Mouse (Mus musculus) monocyte, adult 5-6 weeks (primary cell): ENCODE data around the gene Zfp457. TPM values are rescaled to one million over a fixed set of nuclear protein-coding genes. Genes with fewer than 3 reads are reported as not detected.
"Not testable (repeated sequence)": the region's sequence is repeated elsewhere in the genome, so short reads cannot be mapped to it uniquely, and the experiment has no call there.

ENCODE experiments used
- ATAC-seq: fragments of 153-309, 156-312 bp; replicated peaks from 2 replicates; pipeline ENCODE4 v1.8.0; 2017; ENCODE audit warnings: mild to moderate bottlenecking; ENCODE audit not compliant: low TSS enrichment, insufficient number of reproducible peaks, severe bottlenecking, poor library complexity, low FRiP score
- total RNA-seq: library from RNA; stranded (forward); fragments of 200-1000, 200-491, 200-594 nt; gene quantifications from 3 replicates; pipeline ENCODE4 v1.2.3, GENCODE M21; 2017

The Zfp457 gene
- 1.1 to 3.5 TPM (median 1.8 TPM) in 3 replicates for total RNA-seq

DNA sequence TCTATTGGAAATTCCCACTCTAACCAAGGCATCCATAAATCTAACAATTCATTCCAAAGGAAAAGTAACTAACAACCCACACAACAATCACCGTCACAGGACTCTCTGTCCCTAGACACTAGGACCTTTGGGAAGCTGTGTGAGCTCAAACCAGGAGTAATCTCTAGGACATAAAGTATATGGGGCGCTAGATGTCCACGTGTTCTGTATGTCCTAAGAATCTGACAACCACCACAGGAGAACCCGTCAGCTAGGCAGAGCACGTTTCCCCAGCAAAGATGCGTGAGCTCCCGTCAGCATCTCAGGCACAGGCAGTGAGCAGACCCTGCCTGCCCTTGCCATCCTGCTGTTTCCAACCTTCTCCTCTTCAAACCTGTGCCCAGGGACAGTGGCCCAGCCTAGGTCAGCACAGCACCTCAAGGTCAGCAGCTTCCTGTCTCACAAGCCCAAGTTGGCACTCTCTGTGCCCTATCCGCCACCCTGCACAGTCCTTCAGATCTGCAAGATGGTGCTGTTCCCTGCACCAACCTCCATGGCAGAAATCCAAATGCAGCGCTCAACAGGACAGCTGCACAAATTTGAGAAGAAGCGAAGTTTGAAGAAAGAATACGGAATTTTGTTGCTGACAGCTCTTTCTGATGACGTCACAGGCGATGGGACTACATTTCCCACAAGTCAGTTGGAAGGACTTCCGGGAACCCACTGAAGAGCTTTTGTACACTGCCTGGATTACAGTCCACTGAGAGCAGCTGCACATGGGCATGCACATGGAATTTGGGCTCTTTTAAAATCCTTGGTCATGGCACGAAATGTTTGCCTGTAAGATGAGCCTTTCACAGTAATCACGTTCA, at the start of gene Zfp457:
Gene Zfp457, minus strand, starts transcription at position 664 of the 851 bp plus-strand sequence.
- ATAC-seq = peak; percentile 85

DNA sequence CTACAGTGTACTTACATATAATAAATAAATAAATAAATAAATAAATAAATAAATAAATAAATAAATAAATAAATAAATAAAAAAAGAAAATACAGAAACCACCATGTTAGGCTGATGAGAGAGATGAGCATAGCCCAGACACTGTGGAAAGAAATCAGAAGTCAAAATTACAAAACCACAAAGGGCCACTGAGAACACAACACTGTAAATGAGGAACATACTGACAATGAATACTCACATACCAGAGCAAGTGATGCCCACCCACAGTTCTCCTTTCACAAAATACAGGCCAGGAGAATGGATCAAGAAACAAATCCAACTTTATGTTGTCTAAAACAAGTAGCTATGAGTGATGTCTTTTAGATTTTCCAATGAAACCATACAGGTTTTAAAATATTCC, 45.6 kb upstream of the Zfp457 start:
- no peak for ATAC-seq

DNA sequence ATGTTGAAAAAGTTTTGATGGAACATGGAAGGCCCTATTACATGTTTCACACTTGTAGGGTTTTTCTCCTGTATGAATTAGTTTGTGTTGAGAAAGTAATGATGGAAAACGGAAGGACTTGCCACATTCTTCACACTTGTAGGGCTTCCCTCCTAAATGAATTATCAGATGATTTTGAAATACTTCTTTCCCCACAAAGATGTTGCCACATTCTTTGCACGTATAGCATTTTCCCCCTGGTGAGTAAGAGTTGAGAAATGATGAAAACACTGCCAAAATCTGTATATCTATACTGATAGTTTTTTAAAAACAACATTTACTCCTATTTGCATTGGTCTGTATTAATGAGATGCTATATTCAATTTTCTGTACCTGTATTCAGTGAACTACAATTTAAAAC, 37.1 kb upstream of the Zfp457 start:
- no peak for ATAC-seq

DNA sequence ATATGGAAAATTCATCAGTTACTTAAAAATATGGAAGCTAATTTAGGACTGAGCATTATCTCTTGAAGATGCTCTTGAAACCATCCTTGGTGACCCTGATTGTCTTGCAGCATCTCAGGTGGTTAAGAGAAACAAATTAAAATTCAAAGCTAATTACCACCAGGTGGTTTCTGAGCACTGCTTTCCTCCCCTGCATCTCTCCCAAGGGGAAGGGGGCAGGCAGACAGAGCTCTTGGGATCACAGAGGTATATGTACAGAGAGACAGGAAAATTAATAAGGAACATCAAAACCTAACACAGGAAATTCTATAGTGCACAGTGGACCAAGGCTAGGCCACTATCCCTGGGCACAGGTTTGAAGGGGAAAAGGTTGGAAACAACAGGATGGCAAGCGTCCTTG, 26.6 kb upstream of the Zfp457 start:
- ATAC-seq = no peak

DNA sequence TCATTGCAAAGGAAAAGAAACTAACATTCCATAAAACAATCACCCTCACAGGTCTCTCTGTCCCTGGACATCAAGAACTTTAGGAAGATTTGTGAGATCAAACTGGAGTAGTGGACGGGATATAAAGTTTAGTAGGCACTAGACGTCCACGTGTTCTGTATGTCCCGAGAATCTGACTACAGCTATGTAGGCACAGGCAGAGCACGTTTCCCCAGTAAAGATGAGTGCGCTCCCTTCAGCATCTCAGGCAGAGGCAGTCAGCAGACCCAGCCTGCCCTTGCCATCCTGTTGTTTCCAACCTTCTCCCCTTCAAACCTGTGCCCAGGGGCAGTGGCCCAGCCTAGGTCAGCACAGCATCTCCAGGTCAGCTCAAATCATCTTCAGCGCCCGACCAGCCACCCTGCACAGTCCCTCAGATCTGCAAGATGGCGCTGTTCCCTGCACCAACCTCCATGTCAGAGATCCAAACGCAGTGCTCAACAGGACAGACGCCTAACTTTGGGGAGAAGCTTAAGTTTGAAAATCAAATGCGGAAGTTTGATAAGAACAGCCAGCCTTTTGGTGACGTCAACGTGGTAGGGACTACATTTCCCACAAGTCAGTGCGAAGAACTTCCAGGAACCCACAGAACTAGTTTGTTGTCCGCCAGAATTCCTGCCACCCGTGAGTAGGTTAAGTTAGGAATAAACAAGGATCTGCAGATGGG, 25.9 kb upstream of the Zfp457 start, which contains the start of gene Zfp595:
Gene Zfp595, minus strand, starts transcription at position 552 of the 706 bp plus-strand sequence.
- ATAC-seq = peak; percentile 96

DNA sequence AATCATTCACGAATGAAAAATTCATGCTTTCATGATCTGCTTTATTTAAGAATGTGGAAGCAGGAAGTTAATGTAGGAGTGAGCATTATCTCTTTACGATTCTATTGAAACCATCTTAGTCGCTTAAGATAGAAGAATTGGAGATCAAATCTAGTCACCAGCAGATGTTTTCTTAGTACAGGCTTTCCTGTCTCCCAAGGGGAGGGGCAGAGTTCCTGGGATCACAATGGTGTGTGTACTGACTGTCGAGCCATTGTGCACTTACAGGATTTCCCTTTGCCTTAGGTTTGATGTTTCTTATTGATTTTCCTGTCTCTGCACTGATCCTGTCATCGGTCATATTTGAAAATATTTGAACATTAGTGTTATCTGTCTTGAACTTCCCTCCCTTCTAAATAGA, 433 bp upstream of the Zfp457 start:
- no peak for ATAC-seq

DNA sequence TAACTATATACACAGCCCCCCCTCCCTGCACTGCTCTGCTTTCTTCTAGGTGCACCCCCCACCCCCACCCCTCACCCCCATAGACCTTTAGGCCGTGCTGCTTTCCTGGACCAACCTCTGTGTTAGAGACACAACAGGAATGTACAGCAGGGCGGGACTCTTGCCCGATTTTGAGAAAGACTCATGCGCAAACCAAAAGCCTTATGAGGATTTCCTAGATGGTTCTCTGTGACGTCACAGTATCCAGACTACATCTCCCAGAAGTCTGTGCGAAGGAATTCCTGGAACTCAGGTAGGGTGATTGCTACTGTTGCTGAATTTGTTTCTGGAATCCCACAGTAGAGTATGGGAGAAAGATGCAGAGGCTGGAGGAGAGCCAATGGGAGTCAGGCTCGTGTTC, 28.0 kb downstream of the Zfp457 start, which contains the start of gene Zfp458:
Gene Zfp458, minus strand, starts transcription at position 153 of the 400 bp plus-strand sequence.
- no peak for ATAC-seq

DNA sequence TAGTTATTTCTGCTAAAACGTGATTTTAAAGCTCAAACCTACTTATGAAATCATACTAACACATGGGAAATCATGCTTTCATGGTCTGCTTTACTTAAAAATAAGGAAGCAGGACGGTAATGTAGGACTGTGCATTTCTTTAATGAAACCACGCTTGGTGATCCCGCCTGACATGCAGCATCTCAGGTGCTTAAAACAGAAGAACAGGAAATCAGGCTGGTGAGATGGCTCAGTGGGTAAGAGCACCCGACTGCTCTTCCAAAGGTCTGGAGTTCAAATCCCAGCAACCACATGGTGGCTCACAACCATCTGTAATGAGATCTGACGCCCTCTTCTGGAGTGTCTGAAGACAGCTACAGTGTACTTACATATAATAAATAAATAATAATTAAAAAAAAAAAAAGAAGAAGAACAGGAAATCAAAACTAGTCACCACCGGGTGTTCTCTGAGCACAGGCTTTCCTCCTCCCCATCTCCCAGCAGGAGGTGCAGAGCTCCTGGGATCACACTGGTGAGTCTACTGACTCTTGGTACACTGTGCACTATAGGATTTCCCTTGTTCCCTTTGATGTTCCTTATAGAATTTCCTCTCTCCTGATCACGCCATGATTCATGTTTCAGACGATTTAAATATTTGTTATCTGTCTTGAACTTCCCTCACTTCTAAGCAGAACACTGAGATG, 36.8 kb downstream of the Zfp457 start:
- ATAC-seq = not testable (repeated sequence)

DNA sequence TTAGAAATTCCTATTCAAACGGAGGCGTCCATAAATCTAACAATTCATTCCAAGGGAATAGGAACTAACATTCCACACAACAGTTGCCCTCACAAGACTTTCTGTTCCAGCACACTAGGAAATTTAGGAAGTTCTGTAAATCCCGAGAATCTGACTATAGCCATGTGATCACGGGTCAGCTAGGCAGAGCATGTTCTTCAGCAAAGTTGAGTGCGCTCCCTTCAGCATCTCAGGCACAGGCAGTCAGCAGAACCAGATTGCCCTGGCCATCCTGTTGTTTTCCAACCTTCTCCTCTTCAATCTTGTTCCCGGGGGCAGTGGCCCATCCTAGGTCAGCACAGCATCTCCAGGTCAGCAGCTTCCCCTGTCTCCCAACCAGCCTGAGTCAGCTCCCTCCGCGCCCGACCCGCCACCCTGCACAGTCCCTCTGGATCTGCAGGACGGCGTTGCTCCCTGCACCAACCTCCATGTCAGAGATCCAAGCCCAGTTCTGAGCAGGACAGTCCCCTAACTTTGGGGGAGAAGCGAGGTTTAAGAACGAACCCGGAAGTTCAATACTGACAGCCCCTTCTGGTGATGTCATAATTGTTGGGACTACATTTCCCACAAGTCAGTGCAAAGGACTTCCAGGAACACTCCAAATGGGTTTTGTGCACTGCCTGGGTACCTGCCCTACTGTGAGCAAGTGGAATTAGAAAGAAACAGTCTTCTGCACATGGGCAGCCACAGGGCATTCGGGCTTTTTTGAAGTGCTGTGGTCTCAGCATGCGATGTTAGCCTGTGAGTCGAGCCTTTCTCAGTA, 37.5 kb downstream of the Zfp457 start:
- peak; percentile 97 for ATAC-seq

Other genes starting within 250 kb of the Zfp457 start
- 3.7 to 8.8 TPM (median 4.7 TPM) in 3 replicates for gene Zfp712, start 245.3 kb downstream of the Zfp457 start, total RNA-seq
- gene Zfp708, start 208.5 kb downstream of the Zfp457 start, total RNA-seq = 0.48 TPM in 1 of 3 replicates, not detected in the others
- gene Gm28557, start 197.9 kb downstream of the Zfp457 start, total RNA-seq = 1.7 to 9.0 TPM (median 2.1 TPM) in 3 replicates
- 0.19 TPM in 2 of 3 replicates, not detected in the other for gene Rslcan18, start 190.2 kb downstream of the Zfp457 start, total RNA-seq
- 1.7 to 5.2 TPM (median 2.8 TPM) in 3 replicates for gene Zfp759, start 184.8 kb downstream of the Zfp457 start, total RNA-seq
- gene Rsl1, start 133.3 kb downstream of the Zfp457 start, total RNA-seq = 3.9 to 13.6 TPM (median 5.7 TPM) in 3 replicates
- 1.7 to 3.2 TPM (median 1.8 TPM) in 3 replicates for gene Zfp455, start 112.0 kb downstream of the Zfp457 start, total RNA-seq
- gene Zfp458, start 28.0 kb downstream of the Zfp457 start, total RNA-seq = 2.8 to 14.4 TPM (median 6.1 TPM) in 3 replicates
- 8.6 to 13.9 TPM (median 13.1 TPM) in 3 replicates for gene Zfp595, start 26.1 kb upstream of the Zfp457 start, total RNA-seq
- 2.3 TPM in 1 of 3 replicates, not detected in the others for gene Gm28044, start 54.1 kb upstream of the Zfp457 start, total RNA-seq
- 7.5 to 10.8 TPM (median 9.6 TPM) in 3 replicates for gene Zfp953, start 54.1 kb upstream of the Zfp457 start, total RNA-seq
- 1.1 to 4.5 TPM in 2 of 3 replicates, not detected in the other for gene Gm28041, start 69.2 kb upstream of the Zfp457 start, total RNA-seq
- gene Zfp456, start 69.3 kb upstream of the Zfp457 start, total RNA-seq = 1.9 to 5.5 TPM (median 5.0 TPM) in 3 replicates
- gene Zfp429, start 93.3 kb upstream of the Zfp457 start, total RNA-seq = 11.6 to 19.8 TPM (median 18.6 TPM) in 3 replicates
- 0.38 to 2.4 TPM (median 0.53 TPM) in 3 replicates for gene Zfp459, start 114.9 kb upstream of the Zfp457 start, total RNA-seq
- gene Zfp874a, start 145.1 kb upstream of the Zfp457 start, total RNA-seq = 12.1 to 16.7 TPM (median 12.4 TPM) in 3 replicates
- 7.0 to 23.5 TPM (median 15.8 TPM) in 3 replicates for gene Zfp874b, start 177.8 kb upstream of the Zfp457 start, total RNA-seq
- gene Zfp58, start 194.1 kb upstream of the Zfp457 start, total RNA-seq = 8.7 to 12.2 TPM (median 11.9 TPM) in 3 replicates
- gene Gm26965, start 219.7 kb upstream of the Zfp457 start, total RNA-seq = not detected in 3 replicates
- gene Zfp87, start 219.7 kb upstream of the Zfp457 start, total RNA-seq = 20.6 to 39.0 TPM (median 24.3 TPM) in 3 replicates
- gene Zfp748, start 247.3 kb upstream of the Zfp457 start, total RNA-seq = 11.5 to 17.6 TPM (median 15.4 TPM) in 3 replicates